Mouse (Mus musculus) lung, embryonic 15.5 days (tissue): ENCODE data around the gene Pdcd7. TPM values are rescaled to one million over a fixed set of nuclear protein-coding genes. Genes with fewer than 3 reads are reported as not detected.

Experiments
- ATAC-seq: fragments of 200-750 bp; cut with Nextera tagmentation; 2 replicates; pipeline ENCODE4 v1.8.0; 2017; ENCODE audit warnings: moderate number of reproducible peaks, borderline replicate concordance; ENCODE audit not compliant: low FRiP score, low TSS enrichment; ENCODE audit errors: extremely low read depth
- H3K27ac ChIP-seq: fragments of 300-500 bp; sonication (generic); 2 replicates; pipeline ENCODE4 v1.5.1; 2015; ENCODE audit warnings: moderate library complexity, mild to moderate bottlenecking, inconsistent platforms
- H3K27me3 ChIP-seq: fragments of 300-500 bp; sonication (generic); 2 replicates; pipeline ENCODE4 v1.6.1; 2015; ENCODE audit warnings: inconsistent platforms
- H3K36me3 ChIP-seq: fragments of 300-500 bp; sonication (generic); 2 replicates; pipeline ENCODE4 v1.6.1; 2015; ENCODE audit warnings: inconsistent platforms
- H3K4me1 ChIP-seq: fragments of 300-500 bp; sonication (generic); 2 replicates; pipeline ENCODE4 v1.6.1; 2015; ENCODE audit warnings: inconsistent platforms
- H3K4me2 ChIP-seq: fragments of 300-500 bp; sonication (generic); 2 replicates; pipeline ENCODE4 v1.6.1; 2015; ENCODE audit warnings: inconsistent platforms, mild to moderate bottlenecking, moderate library complexity
- H3K4me3 ChIP-seq: fragments of 300-500 bp; sonication (generic); 2 replicates; pipeline ENCODE4 v1.5.1; 2015; ENCODE audit warnings: mild to moderate bottlenecking, inconsistent platforms
- H3K9ac ChIP-seq: fragments of 300-500 bp; sonication (generic); 2 replicates; pipeline ENCODE4 v1.6.1; 2015; ENCODE audit warnings: inconsistent platforms
- H3K9me3 ChIP-seq: fragments of 300-500 bp; sonication (generic); 2 replicates; pipeline ENCODE4 v1.6.1; 2016; ENCODE audit warnings: inconsistent platforms
- WGBS: fragments of 180-500 bp; shearing (Covaris S2); methylation state at CpG from one replicate; pipeline ENCODE4 v1.1.7; 2015; 5-methylcytosine and 5-hydroxymethylcytosine counted together
- polyA plus RNA-seq: library from polyadenylated mRNA; unstranded; fragments of >200 nt; fragmentation: Nextera tagmentation; extraction: Ambion mirVana; gene quantifications from 2 replicates; pipeline ENCODE4 v1.2.1, GENCODE M21; 2015

Gene Pdcd7
- polyA plus RNA-seq = 9.3 and 10.6 TPM in 2 replicates

GRCm38 (mm10) chr9:65345854-65346475 lies at the start of gene Pdcd7:
Gene Pdcd7 (plus strand): TSS chr9:65346104.
- peak; percentile 94 for ATAC-seq
- 1% methylated on average over 59 of the region's 59 CpGs for WGBS
- Histone ChIP-seq H3K36me3 (no peaks in the 10 kb centered on the region), H3K4me3 (peak within 1 kb of the TSS; percentile 95), H3K9me3 (no peaks in the 10 kb centered on the region), H3K27me3 (no peaks in the 10 kb centered on the region), H3K4me1 (peaks cover 15% of the 10 kb centered on the region), H3K4me2 (peak within 1 kb of the TSS; percentile 77), H3K9ac (peak within 1 kb of the TSS; percentile 98), H3K27ac (peak within 1 kb of the TSS; percentile 97)

GRCm38 (mm10) chr9:65297056-65297455 lies 48.8 kb upstream of the Pdcd7 start:
- no peak overlapping the region for H3K27ac ChIP-seq
- WGBS = 96% methylated on average over 2 of the region's 2 CpGs
- peaks cover 20% of the 10 kb centered on the region for H3K4me1 ChIP-seq
- no peak overlapping the region for H3K9ac ChIP-seq
- H3K27me3 ChIP-seq = no peaks in the 10 kb centered on the region
- H3K4me2 ChIP-seq = no peak overlapping the region
- no peak for ATAC-seq
- no peak overlapping the region for H3K4me3 ChIP-seq
- peaks cover 24% of the 10 kb centered on the region for H3K36me3 ChIP-seq
- H3K9me3 ChIP-seq = no peaks in the 10 kb centered on the region

GRCm38 (mm10) chr9:65298761-65299160 lies 47.1 kb upstream of the Pdcd7 start:
- Histone ChIP-seq H3K27ac (no peak overlapping the region), H3K36me3 (peaks cover 40% of the 10 kb centered on the region), H3K4me2 (no peak overlapping the region), H3K9me3 (no peaks in the 10 kb centered on the region), H3K9ac (no peak overlapping the region), H3K4me3 (no peak overlapping the region), H3K27me3 (no peaks in the 10 kb centered on the region), H3K4me1 (peaks cover 11% of the 10 kb centered on the region)
- 80% methylated on average over 3 of the region's 3 CpGs for WGBS
- ATAC-seq = no peak

GRCm38 (mm10) chr9:65299650-65300049 lies 46.3 kb upstream of the Pdcd7 start:
- peaks cover 11% of the 10 kb centered on the region for H3K4me1 ChIP-seq
- H3K4me2 ChIP-seq = no peak overlapping the region
- H3K9me3 ChIP-seq = no peaks in the 10 kb centered on the region
- peaks cover 42% of the 10 kb centered on the region for H3K36me3 ChIP-seq
- H3K4me3 ChIP-seq = no peak overlapping the region
- no peaks in the 10 kb centered on the region for H3K27me3 ChIP-seq
- H3K27ac ChIP-seq = no peak overlapping the region
- no peak overlapping the region for H3K9ac ChIP-seq
- ATAC-seq = no peak
- WGBS = 94% methylated on average over 7 of the region's 7 CpGs

- Histone ChIP-seq H3K27ac (no peak overlapping the region), H3K4me2 (no peak overlapping the region), H3K27me3 (no peaks in the 10 kb centered on the region), H3K4me3 (no peak overlapping the region), H3K4me1 (no peaks in the 10 kb centered on the region), H3K9me3 (no peaks in the 10 kb centered on the region), H3K36me3 (peaks cover 35% of the 10 kb centered on the region), H3K9ac (no peak overlapping the region)
- WGBS = 95% methylated on average over 4 of the region's 4 CpGs
- ATAC-seq = no peak
Observed at GRCm38 (mm10) chr9:65302327-65302983, 43.4 kb upstream of the Pdcd7 start.

- Histone ChIP-seq H3K4me2 (no peak overlapping the region), H3K27ac (no peak overlapping the region), H3K9me3 (no peaks in the 10 kb centered on the region), H3K9ac (no peak overlapping the region), H3K36me3 (peaks cover 41% of the 10 kb centered on the region), H3K4me3 (no peak overlapping the region), H3K4me1 (no peaks in the 10 kb centered on the region), H3K27me3 (no peaks in the 10 kb centered on the region)
- ATAC-seq = no peak
- 96% methylated on average over 4 of the region's 4 CpGs for WGBS
Observed at GRCm38 (mm10) chr9:65303586-65303985, 42.3 kb upstream of the Pdcd7 start.

- Histone ChIP-seq H3K27ac (no peak overlapping the region), H3K27me3 (no peaks in the 10 kb centered on the region), H3K9me3 (no peaks in the 10 kb centered on the region), H3K36me3 (peaks cover 46% of the 10 kb centered on the region), H3K4me3 (no peak overlapping the region), H3K9ac (no peak overlapping the region), H3K4me1 (no peaks in the 10 kb centered on the region), H3K4me2 (no peak overlapping the region)
- 79% methylated on average over 4 of the region's 4 CpGs for WGBS
- ATAC-seq = no peak
Observed at GRCm38 (mm10) chr9:65304300-65304699, 41.6 kb upstream of the Pdcd7 start.

- no peak for ATAC-seq
- Histone ChIP-seq H3K27ac (no peak overlapping the region), H3K9ac (no peak overlapping the region), H3K36me3 (peaks cover 44% of the 10 kb centered on the region), H3K27me3 (no peaks in the 10 kb centered on the region), H3K4me2 (no peak overlapping the region), H3K4me1 (no peaks in the 10 kb centered on the region), H3K9me3 (no peaks in the 10 kb centered on the region), H3K4me3 (no peak overlapping the region)
- WGBS = 92% methylated on average over 2 of the region's 2 CpGs
Observed at GRCm38 (mm10) chr9:65306672-65307071, 39.2 kb upstream of the Pdcd7 start.

GRCm38 (mm10) chr9:65308011-65308410 lies 37.9 kb upstream of the Pdcd7 start:
- Histone ChIP-seq H3K27ac (no peak overlapping the region), H3K4me1 (no peaks in the 10 kb centered on the region), H3K9ac (no peak overlapping the region), H3K9me3 (no peaks in the 10 kb centered on the region), H3K36me3 (peaks cover 45% of the 10 kb centered on the region), H3K4me3 (no peak overlapping the region), H3K27me3 (no peaks in the 10 kb centered on the region), H3K4me2 (no peak overlapping the region)
- ATAC-seq = no peak
- WGBS = 92% methylated on average over 1 of the region's 1 CpGs

GRCm38 (mm10) chr9:65312669-65313357 lies 33.1 kb upstream of the Pdcd7 start:
- H3K36me3 ChIP-seq = peaks cover 63% of the 10 kb centered on the region
- no peak overlapping the region for H3K9ac ChIP-seq
- no peak overlapping the region for H3K4me2 ChIP-seq

GRCm38 (mm10) chr9:65313846-65314245 lies 32.1 kb upstream of the Pdcd7 start:
- H3K36me3 ChIP-seq = peaks cover 61% of the 10 kb centered on the region
- H3K27ac ChIP-seq = no peak overlapping the region
- no peaks in the 10 kb centered on the region for H3K27me3 ChIP-seq
- WGBS = 100% methylated on average over 1 of the region's 1 CpGs
- H3K4me2 ChIP-seq = no peak overlapping the region
- H3K4me1 ChIP-seq = no peaks in the 10 kb centered on the region
- H3K9me3 ChIP-seq = no peaks in the 10 kb centered on the region
- H3K9ac ChIP-seq = no peak overlapping the region
- no peak overlapping the region for H3K4me3 ChIP-seq
- no peak for ATAC-seq

More at GRCm38 (mm10) chr9:65312669-65313357, 33.1 kb upstream of the Pdcd7 start:
- H3K9me3 ChIP-seq = no peaks in the 10 kb centered on the region
- H3K27ac ChIP-seq = no peak overlapping the region
- 95% methylated on average over 4 of the region's 4 CpGs for WGBS
- H3K4me1 ChIP-seq = no peaks in the 10 kb centered on the region
- no peaks in the 10 kb centered on the region for H3K27me3 ChIP-seq
- no peak overlapping the region for H3K4me3 ChIP-seq
- ATAC-seq = no peak

- Histone ChIP-seq H3K4me1 (no peaks in the 10 kb centered on the region), H3K27me3 (no peaks in the 10 kb centered on the region), H3K9ac (no peak overlapping the region), H3K9me3 (no peaks in the 10 kb centered on the region), H3K36me3 (peaks cover 73% of the 10 kb centered on the region), H3K27ac (no peak overlapping the region), H3K4me3 (no peak overlapping the region), H3K4me2 (no peak overlapping the region)
- WGBS = 72% methylated on average over 11 of the region's 11 CpGs
- no peak for ATAC-seq
Observed at GRCm38 (mm10) chr9:65322255-65322900, 23.5 kb upstream of the Pdcd7 start.
